In the genomic region with DNA sequence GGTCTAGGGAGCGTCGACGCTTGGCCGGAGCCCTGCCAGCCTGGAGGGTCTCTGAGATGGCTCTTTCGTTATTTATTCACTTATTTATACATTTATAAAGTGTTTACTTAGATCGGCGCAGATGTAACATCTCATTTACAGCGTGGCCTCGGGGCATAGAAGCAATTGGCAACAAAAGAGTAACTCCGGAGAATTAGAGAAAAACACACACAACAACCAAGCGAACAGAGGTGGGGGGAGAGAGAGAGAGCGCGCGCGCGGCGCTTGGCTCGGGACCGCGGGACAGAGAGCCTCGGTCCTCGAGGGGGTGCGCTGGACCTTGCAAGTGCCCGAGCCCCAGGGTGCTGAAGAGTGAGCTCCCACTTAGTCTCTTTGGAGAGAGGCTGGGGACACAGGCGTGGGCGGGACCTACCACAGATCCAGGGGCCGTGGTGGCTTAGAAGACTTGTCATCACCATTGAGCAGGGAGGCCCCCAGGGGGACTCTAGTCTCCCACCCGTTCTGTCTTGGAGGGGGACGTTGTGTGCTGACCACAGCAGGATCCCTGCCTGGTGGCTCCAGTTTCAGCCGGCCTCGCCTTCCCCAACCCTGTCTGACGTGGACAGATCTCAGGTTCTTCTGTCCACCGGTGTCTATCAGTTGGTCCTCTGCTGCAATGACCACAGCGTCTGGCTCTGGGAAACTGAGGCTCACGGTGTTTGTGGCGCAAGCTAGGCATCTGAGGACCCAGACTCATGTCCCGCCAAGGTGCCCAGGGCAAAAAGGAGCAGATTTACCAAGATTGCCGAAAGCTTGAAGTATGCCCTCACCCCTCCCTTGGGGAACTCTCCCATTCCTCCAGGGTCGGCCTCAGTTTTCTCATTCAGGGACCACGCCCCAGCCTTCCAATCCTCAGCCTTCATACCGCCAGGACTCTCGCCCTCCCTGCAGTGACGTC, we compare ENCODE assay signal across 11 mouse cellular contexts. TPM values are rescaled to one million over a fixed set of nuclear protein-coding genes. Genes with fewer than 3 reads are reported as not detected.
A peak's percentile ranks its signal among the peaks of the same experiment; 100 is the strongest.
DNase-seq lines count a peak whose midpoint lies in the region; ATAC-seq and TF ChIP-seq lines count a peak whose summit lies in the region.
"Had no signal": no experiment of that assay in that cellular context is flagged by ENCODE, and none has a peak within 500 bp of the region (broad histone marks: within the 10 kb centered on the region; RNA-seq: fewer than 3 reads in every experiment).

No protein-coding gene starts in this region.

- no peak overlapping the region for H3K9ac ChIP-seq in lung, embryonic 14.5 days
- no peak overlapping the region for H3K9ac ChIP-seq in embryonic facial prominence, embryonic 13.5 days
- H3K9ac ChIP-seq in intestine, embryonic 16.5 days (ENCODE audit: low read depth, low read length): no peak overlapping the region; the same call in 1 of the 2 replicates
- H3K9ac ChIP-seq in stomach, embryonic 14.5 days (replicated peaks; ENCODE audit: low read depth, low read length): no peak overlapping the region

- H3K27me3 ChIP-seq in lung, embryonic 14.5 days (ENCODE audit: insufficient read depth, low read length): peaks cover 85% of the 10 kb centered on the region
- peaks cover 100% of the 10 kb centered on the region for H3K27me3 ChIP-seq in embryonic facial prominence, embryonic 13.5 days
- peaks cover 77% of the 10 kb centered on the region for H3K27me3 ChIP-seq in intestine, embryonic 16.5 days (replicated peaks; ENCODE audit: control insufficient read depth, insufficient read depth, low read length)
- peaks cover 50% of the 10 kb centered on the region for H3K27me3 ChIP-seq in stomach, embryonic 14.5 days (ENCODE audit: control insufficient read depth, insufficient read depth, low read length)

- ATAC-seq in lung, embryonic 14.5 days (ENCODE audit: insufficient read depth): peak; percentile 45
- no peak for ATAC-seq in embryonic facial prominence, embryonic 13.5 days (ENCODE audit: insufficient number of reproducible peaks, insufficient read depth, low FRiP score, low TSS enrichment, low read depth)
- peak; percentile 16 for ATAC-seq in intestine, embryonic 16.5 days
- 0 out of 2 replicates have a peak, but pooled peaks have one; percentile 34 for ATAC-seq in stomach, embryonic 14.5 days (ENCODE audit: insufficient number of reproducible peaks, insufficient read depth, low FRiP score, low read depth)
- ATAC-seq in megakaryocyte, adult 5-6 weeks (ENCODE audit: poor library complexity, severe bottlenecking): no peak

- no peak for DNase-seq in lung, embryonic 14.5 days
- DNase-seq in lung, adult 2 months: no peak
- no peak for DNase-seq in right cerebral cortex, adult 18-20 months
- no peak for DNase-seq in urinary bladder, adult 18-20 months (ENCODE audit: low spot score in 2 of 2)

- H3K36me3 ChIP-seq in lung, embryonic 14.5 days (ENCODE audit: insufficient read depth): no peaks in the 10 kb centered on the region
- no peaks in the 10 kb centered on the region for H3K36me3 ChIP-seq in embryonic facial prominence, embryonic 13.5 days
- no peaks in the 10 kb centered on the region for H3K36me3 ChIP-seq in intestine, embryonic 16.5 days (ENCODE audit: control insufficient read depth, insufficient read depth, low read length)
- H3K36me3 ChIP-seq in stomach, embryonic 14.5 days (ENCODE audit: control insufficient read depth, insufficient read depth, low read length): no peaks in the 10 kb centered on the region

- no peak overlapping the region for H3K27ac ChIP-seq in lung, embryonic 14.5 days (ENCODE audit: low read depth)
- no peak overlapping the region for H3K27ac ChIP-seq in embryonic facial prominence, embryonic 13.5 days
- no peak overlapping the region for H3K27ac ChIP-seq in intestine, embryonic 16.5 days (ENCODE audit: low read length)
- no peak overlapping the region for H3K27ac ChIP-seq in stomach, embryonic 14.5 days (ENCODE audit: low read length)

- peak overlapping the region; percentile 39 for H3K4me2 ChIP-seq in lung, embryonic 14.5 days
- peak overlapping the region; percentile 22 for H3K4me2 ChIP-seq in embryonic facial prominence, embryonic 13.5 days
- peak overlapping the region; percentile 30 for H3K4me2 ChIP-seq in intestine, embryonic 16.5 days (ENCODE audit: low read depth, low read length)
- peak overlapping the region; percentile 26; the same call in 1 of the 2 replicates for H3K4me2 ChIP-seq in stomach, embryonic 14.5 days (replicated peaks; ENCODE audit: low read depth, low read length)

- no peak for TF ChIP-seq POLR2A in lung, adult 2 months (IDR thresholded peaks at IDR 0.05; ENCODE audit: borderline replicate concordance, extremely low read depth, low read depth, low read length)

- TF ChIP-seq CTCF in lung, embryonic 14.5 days (IDR thresholded peaks at IDR 0.05; ENCODE audit: low read depth): no peak
- TF ChIP-seq CTCF in lung, adult 2 months (IDR thresholded peaks at IDR 0.05; ENCODE audit: insufficient read depth, low read length): no peak

- WGBS in lung, embryonic 14.5 days: 2% methylated on average over 43 of the region's 43 CpGs
- WGBS in lung, adult 2 months: 2% methylated on average over 43 of the region's 43 CpGs
- under 1% methylated on average over 43 of the region's 43 CpGs for WGBS in embryonic facial prominence, embryonic 13.5 days
- 4% methylated on average over 43 of the region's 43 CpGs for WGBS in intestine, embryonic 16.5 days
- WGBS in stomach, embryonic 14.5 days: 2% methylated on average over 43 of the region's 43 CpGs

- H3K4me1 ChIP-seq in lung, embryonic 14.5 days (ENCODE audit: insufficient read depth): 0 out of 2 replicates have a peak, but pooled peaks cover 5% of the 10 kb centered on the region
- peaks cover 2% of the 10 kb centered on the region; the same call in 1 of the 2 replicates for H3K4me1 ChIP-seq in lung, adult 2 months (ENCODE audit: control insufficient read depth, insufficient read depth, low read length)
- peaks cover 12% of the 10 kb centered on the region for H3K4me1 ChIP-seq in embryonic facial prominence, embryonic 13.5 days
- H3K4me1 ChIP-seq in intestine, embryonic 16.5 days (ENCODE audit: control insufficient read depth, insufficient read depth, low read length): peaks cover 16% of the 10 kb centered on the region; the same call in 1 of the 2 replicates
- peaks cover 16% of the 10 kb centered on the region for H3K4me1 ChIP-seq in stomach, embryonic 14.5 days (ENCODE audit: control insufficient read depth, insufficient read depth, low read length)

- peak overlapping the region; percentile 12 for H3K4me3 ChIP-seq in lung, embryonic 14.5 days (ENCODE audit: low read depth, low read length)
- no peak overlapping the region for H3K4me3 ChIP-seq in lung, adult 2 months (replicated peaks; ENCODE audit: extremely low read depth, low read depth, low read length)
- H3K4me3 ChIP-seq in embryonic facial prominence, embryonic 13.5 days: peak overlapping the region; percentile 14
- H3K4me3 ChIP-seq in intestine, embryonic 16.5 days (ENCODE audit: low read length): 0 out of 2 replicates have a peak overlapping the region, but pooled peaks have one; percentile 13
- H3K4me3 ChIP-seq in stomach, embryonic 14.5 days (ENCODE audit: low read depth, low read length): peak overlapping the region; percentile 11; the same call in 1 of the 2 replicates

- H3K9me3 ChIP-seq in lung, embryonic 14.5 days (ENCODE audit: low read depth, low read length): no peaks in the 10 kb centered on the region
- no peaks in the 10 kb centered on the region for H3K9me3 ChIP-seq in embryonic facial prominence, embryonic 13.5 days
- H3K9me3 ChIP-seq in intestine, embryonic 16.5 days (ENCODE audit: control insufficient read depth, low read length): no peaks in the 10 kb centered on the region
- no peaks in the 10 kb centered on the region for H3K9me3 ChIP-seq in stomach, embryonic 14.5 days (ENCODE audit: control insufficient read depth, low read depth, low read length)

RNA-seq across cellular contexts. Expression of gene Uncx, which starts 14.5 kb away (rescaled TPM):
- polyA plus RNA-seq in lung, embryonic 14.5 days (2014; fragmentation: Nextera tagmentation; extraction: Ambion mirVana): not detected in 2 replicates
- polyA plus RNA-seq in lung, adult 2 months (2012; rRNA removed): not detected in 2 replicates
- polyA plus RNA-seq in embryonic facial prominence, embryonic 13.5 days (2015; fragmentation: Nextera tagmentation; extraction: Ambion mirVana): 2.3 and 4.4 TPM in 2 replicates
- polyA plus RNA-seq in intestine, embryonic 16.5 days (2015; fragmentation: Nextera tagmentation; extraction: Ambion mirVana): not detected in 2 replicates
- not detected in 2 replicates for polyA plus RNA-seq in stomach, embryonic 14.5 days (2014; fragmentation: Nextera tagmentation; extraction: Ambion mirVana)
- not detected in 2 replicates for total RNA-seq in megakaryocyte, adult 5-6 weeks (2015)
- not detected in 2 replicates for total RNA-seq in megakaryocyte, adult 5-6 weeks (2017)
- total RNA-seq: gastrocnemius, adult 18-20 months; layer of hippocampus, adult 8-10 months; MEL had no signal

Comparison
In these comparisons a context has a peak if more than half of its experiments do, and no peak if none do; other contexts are left out.
1. ATAC-seq: peak in lung, embryonic 14.5 days (single experiment), intestine, embryonic 16.5 days (single experiment) and stomach, embryonic 14.5 days (single experiment); none in embryonic facial prominence, embryonic 13.5 days (single experiment) and megakaryocyte, adult 5-6 weeks (single experiment).
2. Peak in every context shown above with its lines, with median percentiles within 50 percentile points of each other: H3K4me2 ChIP-seq.